Mouse (Mus musculus) gastrocnemius, adult 2 months (tissue): Measurements from ENCODE around the gene Asb1. TPM values are rescaled to one million over a fixed set of nuclear protein-coding genes. Genes with fewer than 3 reads are reported as not detected.

Experiments
- DNase-seq: peaks from one replicate; pipeline ENCODE4 v3.0.0; 2022
- H3K27ac ChIP-seq: fragments of 200-600 bp; 2 replicates; pipeline ENCODE4 v1.8.1; 2022; ENCODE audit warnings: mild to moderate bottlenecking
- H3K4me3 ChIP-seq: fragments of 200-600 bp; 2 replicates; pipeline ENCODE4 v1.8.1; 2022; ENCODE audit warnings: mild to moderate bottlenecking, moderate library complexity
- CTCF ChIP-seq: fragments of 200-600 bp; IDR thresholded peaks from 2 replicates; pipeline ENCODE4 v1.8.1; 2022; ENCODE audit warnings: antibody characterized with exemption, mild to moderate bottlenecking, moderate library complexity
- intact Hi-C: fragments of 180-260 bp; cut with DNase I; formaldehyde crosslinking; loops from one replicate; pipeline ENCODE4 v1.15.1; 2025
- total RNA-seq, 2 experiments: library from RNA; stranded (reverse); gene quantifications; 2 replicates each; pipeline ENCODE4 v1.2.3; 2021

The Asb1 gene
- total RNA-seq, 2 experiments from 2014 or later = 13.9 to 16.6 TPM

- intact Hi-C loops = no loop called here
- Histone ChIP-seq H3K27ac (no peak overlapping the region), H3K4me3 (no peak overlapping the region)
- no peak for DNase-seq
- no peak for TF ChIP-seq CTCF
Observed at GRCm38 (mm10) chr1:91532892-91533291, 7.5 kb upstream of the Asb1 start.

GRCm38 (mm10) chr1:91533483-91533882 is 6.9 kb upstream of the Asb1 start:
- H3K27ac ChIP-seq = no peak overlapping the region
- intact Hi-C loops = no loop called here
- no peak for DNase-seq
- no peak for TF ChIP-seq CTCF
- H3K4me3 ChIP-seq = no peak overlapping the region

GRCm38 (mm10) chr1:91533961-91534723 is 6.2 kb upstream of the Asb1 start:
- H3K4me3 ChIP-seq = no peak overlapping the region
- H3K27ac ChIP-seq = no peak overlapping the region
- intact Hi-C loops = no loop called here
- peak; percentile 7; the same call in 1 of the 2 replicates for TF ChIP-seq CTCF
- DNase-seq = no peak

GRCm38 (mm10) chr1:91537786-91538569 is 2.4 kb upstream of the Asb1 start:
- intact Hi-C loops = no loop called here
- H3K27ac ChIP-seq = no peak overlapping the region
- H3K4me3 ChIP-seq = no peak overlapping the region
- DNase-seq = no peak
- no peak for TF ChIP-seq CTCF

- intact Hi-C loops = no loop called here
- DNase-seq = no peak
Observed at GRCm38 (mm10) chr1:91538570-91538929, 1.8 kb upstream of the Asb1 start.

GRCm38 (mm10) chr1:91539246-91539645 is 1.1 kb upstream of the Asb1 start:
- intact Hi-C loops = no loop called here
- H3K4me3 ChIP-seq = peak overlapping the region; percentile 96

More at GRCm38 (mm10) chr1:91538570-91538929, 1.8 kb upstream of the Asb1 start:
- TF ChIP-seq CTCF = no peak
- H3K27ac ChIP-seq = no peak overlapping the region
- no peak overlapping the region for H3K4me3 ChIP-seq

GRCm38 (mm10) chr1:91539704-91540270 is 557 bp upstream of the Asb1 start:
- Histone ChIP-seq H3K4me3 (peak overlapping the region; percentile 96), H3K27ac (peak overlapping the region; percentile 92)
- no peak for TF ChIP-seq CTCF
- intact Hi-C loops = no loop called here
- DNase-seq = peak; percentile 39

More at GRCm38 (mm10) chr1:91539246-91539645, 1.1 kb upstream of the Asb1 start:
- no peak overlapping the region; the same call in 1 of the 2 replicates for H3K27ac ChIP-seq
- no peak for TF ChIP-seq CTCF
- no peak for DNase-seq

- peak overlapping the region; percentile 92 for H3K27ac ChIP-seq
- no peak for TF ChIP-seq CTCF
- peak overlapping the region; percentile 96 for H3K4me3 ChIP-seq
- intact Hi-C loops = no loop called here
- peak; percentile 36 for DNase-seq
Observed at GRCm38 (mm10) chr1:91541042-91541592, 773 bp downstream of the Asb1 start.

GRCm38 (mm10) chr1:91543974-91544373 is 3.6 kb downstream of the Asb1 start:
- no peak for DNase-seq
- intact Hi-C loops = no loop called here
- Histone ChIP-seq H3K27ac (no peak overlapping the region), H3K4me3 (no peak overlapping the region)
- no peak for TF ChIP-seq CTCF

GRCm38 (mm10) chr1:91545226-91545625 is 4.9 kb downstream of the Asb1 start:
- Histone ChIP-seq H3K4me3 (no peak overlapping the region), H3K27ac (no peak overlapping the region)
- TF ChIP-seq CTCF = no peak
- DNase-seq = no peak
- intact Hi-C loops = no loop called here

GRCm38 (mm10) chr1:91547567-91547966 is 7.2 kb downstream of the Asb1 start:
- Histone ChIP-seq H3K4me3 (no peak overlapping the region), H3K27ac (no peak overlapping the region)
- DNase-seq = no peak
- TF ChIP-seq CTCF = no peak
- intact Hi-C loops = no loop called here

- no peak overlapping the region for H3K27ac ChIP-seq
- no peak for TF ChIP-seq CTCF
- intact Hi-C loops = no loop called here
- DNase-seq = no peak
- H3K4me3 ChIP-seq = no peak overlapping the region
Observed at GRCm38 (mm10) chr1:91549073-91549472, 8.7 kb downstream of the Asb1 start.

GRCm38 (mm10) chr1:91557099-91557498 is 16.8 kb downstream of the Asb1 start:
- TF ChIP-seq CTCF = no peak
- intact Hi-C loops = no loop called here
- DNase-seq = no peak

More at GRCm38 (mm10) chr1:91557099-91557498, 16.8 kb downstream of the Asb1 start:
- no peak overlapping the region for H3K27ac ChIP-seq
- H3K4me3 ChIP-seq = no peak overlapping the region
